Mouse (Mus musculus): Measurements from ENCODE around the gene Pex6. TPM values are rescaled to one million over a fixed set of nuclear protein-coding genes. Genes with fewer than 3 reads are reported as not detected.

Pex6 gene
- total and polyA plus RNA-seq, 3 experiments = 23.0 to 31.2 TPM; not detected in 1

DNA sequence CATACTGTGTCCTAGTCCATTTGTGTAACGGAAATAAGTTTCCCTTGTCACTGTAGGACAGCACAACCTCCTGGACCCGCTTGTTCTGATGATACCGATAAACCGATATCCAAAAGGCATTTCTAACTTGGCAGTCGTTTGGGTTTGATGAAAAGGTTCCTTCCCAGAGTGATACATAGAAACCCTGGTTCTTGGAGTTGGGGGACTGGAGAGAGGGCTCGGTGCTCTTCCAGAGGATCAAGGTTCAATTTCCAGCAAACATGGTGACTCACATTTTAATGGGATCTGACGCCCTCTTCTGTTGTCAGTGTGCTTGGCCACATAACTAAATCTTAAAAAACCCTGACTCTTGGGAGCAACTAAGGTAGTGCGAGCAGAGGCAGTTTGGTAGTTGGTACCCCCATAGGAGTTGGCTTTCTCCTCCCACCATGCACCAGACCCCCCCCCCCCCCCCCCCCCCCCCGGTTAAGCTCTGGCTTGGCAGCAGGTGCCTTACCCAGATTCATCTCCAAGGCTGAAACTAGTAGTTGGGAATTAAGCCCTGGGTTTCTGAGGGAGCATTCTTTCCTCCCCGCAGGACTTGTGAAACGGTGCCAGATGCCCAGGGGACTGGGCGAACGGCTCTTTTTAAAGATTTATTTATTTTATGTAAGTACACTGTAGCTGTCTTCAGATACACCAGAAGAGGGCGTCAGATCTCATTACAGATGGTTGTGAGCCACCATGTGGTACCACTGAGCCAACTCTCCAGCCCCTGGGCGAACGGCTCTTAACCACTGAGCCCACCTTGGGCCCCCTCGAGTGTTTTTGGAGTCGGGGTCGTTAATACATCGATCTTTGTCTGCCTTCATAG is 62.2 kb downstream of the Pex6 start (continued):
- no peak for TF ChIP-seq USF1 (IDR thresholded peaks at IDR 0.05; ENCODE audit: low read depth, low read length)
- TF ChIP-seq GATA1 (IDR thresholded peaks at IDR 0.05; ENCODE audit: low read depth, low read length) = 0 out of 2 replicates have a peak, but pooled peaks have one; percentile 13
- peak in 1 of 2 experiments; percentile 62; a peak in 2 of 4 replicates for TF ChIP-seq POLR2A (IDR thresholded peaks at IDR 0.05; ENCODE audit: control insufficient read depth in 1 of 2, insufficient read depth in 1 of 2, low read depth in 1 of 2, low read length in 2 of 2, poor library complexity in 1 of 2)
- TF ChIP-seq SIN3A (IDR thresholded peaks at IDR 0.05; ENCODE audit: low read length) = 0 out of 2 replicates have a peak, but pooled peaks have one; percentile 53

DNA sequence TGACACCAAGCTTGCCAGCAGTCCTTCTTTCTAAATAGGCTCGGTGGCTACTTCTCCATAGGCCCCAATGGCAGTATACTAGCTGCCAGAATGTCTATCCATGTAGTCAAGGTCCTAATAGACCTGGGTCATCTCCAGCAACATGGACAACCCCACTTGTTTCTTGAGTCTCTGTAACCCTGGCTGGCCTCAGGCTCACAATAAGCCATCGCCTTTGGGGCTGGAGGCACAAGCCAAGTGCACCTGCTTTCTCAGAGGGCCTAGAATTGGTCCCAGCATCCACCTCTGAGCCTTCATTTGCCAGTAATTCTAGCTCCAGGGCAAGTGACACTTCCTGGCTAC is 62.8 kb downstream of the Pex6 start:
- H3K9me3 ChIP-seq (replicated peaks; ENCODE audit: insufficient read depth, low read length) = no peaks in the 10 kb centered on the region
- peak overlapping the region; percentile 96 for H3K9ac ChIP-seq (ENCODE audit: control insufficient read depth, low read depth, low read length, poor library complexity, severe bottlenecking)
- H3K79me2 ChIP-seq (ENCODE audit: control insufficient read depth, insufficient read depth, low read length, poor library complexity) = peaks cover 10% of the 10 kb centered on the region
- TF ChIP-seq POLR2A (IDR thresholded peaks at IDR 0.05; ENCODE audit: control insufficient read depth in 1 of 2, insufficient read depth in 1 of 2, low read depth in 1 of 2, low read length in 2 of 2, poor library complexity in 1 of 2) = 0 out of 4 replicates have a peak, but pooled peaks of 1 of the 2 experiments have one; percentile 16
- no peak for TF ChIP-seq ZC3H11A (IDR thresholded peaks at IDR 0.05; ENCODE audit: low read depth, low read length)
- TF ChIP-seq POLR2AphosphoS2 (IDR thresholded peaks at IDR 0.05; ENCODE audit: low read length) = peak; percentile 60; the same call in 1 of the 2 replicates
- peak overlapping the region; percentile 69 to 91 for H3K4me3 ChIP-seq (ENCODE audit: control insufficient read depth in 1 of 2, insufficient read depth in 1 of 2, low read depth in 2 of 2, low read length in 2 of 2)
- DNase-seq (ENCODE audit: low read depth, low spot score) = no peak
- H3K4me1 ChIP-seq (ENCODE audit: control insufficient read depth in 1 of 2, insufficient read depth in 2 of 2, low read length in 2 of 2) = peaks cover 0 to 7% of the 10 kb centered on the region in 2 experiments; a peak in 1 of 4 replicates
- H3K27me3 ChIP-seq (ENCODE audit: control insufficient read depth in 1 of 2, insufficient read depth in 2 of 2, low read length in 2 of 2) = no peaks in the 10 kb centered on the region
- H3K36me3 ChIP-seq (ENCODE audit: control insufficient read depth in 1 of 2, insufficient read depth in 2 of 2, low read length in 2 of 2) = peaks cover 0 to 2% of the 10 kb centered on the region in 2 experiments; a peak in 2 of 4 replicates
- H3K27ac ChIP-seq (ENCODE audit: control insufficient read depth, low read depth, low read length) = peak overlapping the region; percentile 42

DNA sequence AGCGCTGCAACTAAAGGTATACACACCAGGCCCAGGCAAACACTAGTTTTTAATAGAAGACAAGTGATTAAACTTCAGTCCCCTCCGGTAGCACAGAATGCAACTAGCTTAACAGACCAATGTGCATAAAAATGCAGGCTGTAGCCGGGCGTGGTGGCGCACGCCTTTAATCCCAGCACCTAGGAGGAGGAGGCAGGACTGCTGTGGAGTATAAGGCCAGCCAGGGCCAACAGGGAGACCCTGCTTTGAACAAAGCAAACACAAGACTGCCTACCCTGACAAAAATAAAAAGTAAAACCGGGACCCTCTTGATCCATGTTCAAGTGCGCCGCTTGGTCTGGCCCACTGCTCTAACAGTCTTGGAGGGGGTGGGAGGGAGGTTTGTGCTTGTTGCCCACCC is 63.8 kb downstream of the Pex6 start:
- no peak overlapping the region for H3K4me3 ChIP-seq (ENCODE audit: control insufficient read depth in 1 of 2, insufficient read depth in 1 of 2, low read depth in 2 of 2, low read length in 2 of 2)
- no peaks in the 10 kb centered on the region for H3K9me3 ChIP-seq (replicated peaks; ENCODE audit: insufficient read depth, low read length)
- peaks cover 0 to 7% of the 10 kb centered on the region in 2 experiments; a peak in 1 of 4 replicates for H3K4me1 ChIP-seq (ENCODE audit: control insufficient read depth in 1 of 2, insufficient read depth in 2 of 2, low read length in 2 of 2)
- no peak overlapping the region for H3K9ac ChIP-seq (ENCODE audit: control insufficient read depth, low read depth, low read length, poor library complexity, severe bottlenecking)
- no peak for DNase-seq (ENCODE audit: low read depth, low spot score)
- H3K79me2 ChIP-seq (ENCODE audit: control insufficient read depth, insufficient read depth, low read length, poor library complexity) = peaks cover 10% of the 10 kb centered on the region
- peaks cover 0 to 3% of the 10 kb centered on the region in 2 experiments; a peak in 3 of 4 replicates for H3K36me3 ChIP-seq (ENCODE audit: control insufficient read depth in 1 of 2, insufficient read depth in 2 of 2, low read length in 2 of 2)
- no peak overlapping the region for H3K27ac ChIP-seq (ENCODE audit: control insufficient read depth, low read depth, low read length)
- no peaks in the 10 kb centered on the region for H3K27me3 ChIP-seq (ENCODE audit: control insufficient read depth in 1 of 2, insufficient read depth in 2 of 2, low read length in 2 of 2)
- TF ChIP-seq USF1 (IDR thresholded peaks at IDR 0.05; ENCODE audit: low read depth, low read length) (no peak), NRF1 (IDR thresholded peaks at IDR 0.05; ENCODE audit: insufficient read depth, low read depth, low read length, poor library complexity, severe bottlenecking) (no peak)

Other genes starting within 250 kb of the Pex6 start
- not detected in 2 replicates for gene Ttbk1, start 223.8 kb upstream of the Pex6 start, total RNA-seq (2012; rRNA removed)
- under 1 TPM in 1 of 2 experiments, not detected in 1; 0.08 TPM for gene Ttbk1, start 223.8 kb upstream of the Pex6 start, polyA plus RNA-seq (2012; ENCODE audit: insufficient read depth in 1 of 2, insufficient read length in 2 of 2, low read depth in 1 of 2, low replicate concordance in 2 of 2, missing spikeins in 1 of 2)
- 37.2 and 40.8 TPM in 2 replicates for gene Dnph1, start 214.8 kb upstream of the Pex6 start, total RNA-seq (2012; rRNA removed)
- 10 to 100 TPM in 1 of 2 experiments, not detected in 1; 86.5 TPM for gene Dnph1, start 214.8 kb upstream of the Pex6 start, polyA plus RNA-seq (2012; ENCODE audit: insufficient read depth in 1 of 2, insufficient read length in 2 of 2, low read depth in 1 of 2, low replicate concordance in 2 of 2, missing spikeins in 1 of 2)
- 3.6 TPM in 2 replicates for gene Cul9, start 165.1 kb upstream of the Pex6 start, total RNA-seq (2012; rRNA removed)
- 10 to 100 TPM in 1 of 2 experiments, not detected in 1; 10.7 TPM for gene Cul9, start 165.1 kb upstream of the Pex6 start, polyA plus RNA-seq (2012; ENCODE audit: insufficient read depth in 1 of 2, insufficient read length in 2 of 2, low read depth in 1 of 2, low replicate concordance in 2 of 2, missing spikeins in 1 of 2)
- 38.9 and 43.9 TPM in 2 replicates for gene Srf, start 155.3 kb upstream of the Pex6 start, total RNA-seq (2012; rRNA removed)
- gene Srf, start 155.3 kb upstream of the Pex6 start, polyA plus RNA-seq (2012; ENCODE audit: insufficient read depth in 1 of 2, insufficient read length in 2 of 2, low read depth in 1 of 2, low replicate concordance in 2 of 2, missing spikeins in 1 of 2) = 100 to 1,000 TPM in 1 of 2 experiments, not detected in 1; 114 TPM
- gene Ptk7, start 82.0 kb upstream of the Pex6 start, total RNA-seq (2012; rRNA removed) = 0.04 and 0.39 TPM in 2 replicates
- gene Ptk7, start 82.0 kb upstream of the Pex6 start, polyA plus RNA-seq (2012; ENCODE audit: insufficient read depth in 1 of 2, insufficient read length in 2 of 2, low read depth in 1 of 2, low replicate concordance in 2 of 2, missing spikeins in 1 of 2) = under 1 TPM in 1 of 2 experiments, not detected in 1; 0.10 TPM
- gene Klc4, start 65.4 kb upstream of the Pex6 start, total RNA-seq (2012; rRNA removed) = 4.6 and 5.4 TPM in 2 replicates
- gene Klc4, start 65.4 kb upstream of the Pex6 start, polyA plus RNA-seq (2012; ENCODE audit: insufficient read depth in 1 of 2, insufficient read length in 2 of 2, low read depth in 1 of 2, low replicate concordance in 2 of 2, missing spikeins in 1 of 2) = 1 to 10 TPM in 1 of 2 experiments, not detected in 1; 9.5 TPM
- 224 and 237 TPM in 2 replicates for gene Mrpl2, start 65.2 kb upstream of the Pex6 start, total RNA-seq (2012; rRNA removed)
- 100 to 1,000 TPM in 1 of 2 experiments, not detected in 1; 207 TPM for gene Mrpl2, start 65.2 kb upstream of the Pex6 start, polyA plus RNA-seq (2012; ENCODE audit: insufficient read depth in 1 of 2, insufficient read length in 2 of 2, low read depth in 1 of 2, low replicate concordance in 2 of 2, missing spikeins in 1 of 2)
- 32.6 and 35.1 TPM in 2 replicates for gene Cul7, start 61.1 kb upstream of the Pex6 start, total RNA-seq (2012; rRNA removed)
- 10 to 100 TPM; 35.8 to 45.8 TPM for gene Cul7, start 61.1 kb upstream of the Pex6 start, polyA plus RNA-seq (2012; ENCODE audit: insufficient read depth in 1 of 2, insufficient read length in 2 of 2, low read depth in 1 of 2, low replicate concordance in 2 of 2, missing spikeins in 1 of 2)
- 43.6 and 55.3 TPM in 2 replicates for gene Rrp36, start 37.1 kb upstream of the Pex6 start, total RNA-seq (2012; rRNA removed)
- 10 to 100 TPM in 1 of 2 experiments, not detected in 1; 51.2 TPM for gene Rrp36, start 37.1 kb upstream of the Pex6 start, polyA plus RNA-seq (2012; ENCODE audit: insufficient read depth in 1 of 2, insufficient read length in 2 of 2, low read depth in 1 of 2, low replicate concordance in 2 of 2, missing spikeins in 1 of 2)
- gene Mea1, start 32.7 kb upstream of the Pex6 start, total RNA-seq (2012; rRNA removed) = 75.1 and 84.0 TPM in 2 replicates
- 100 to 1,000 TPM in 1 of 2 experiments, not detected in 1; 124 TPM for gene Mea1, start 32.7 kb upstream of the Pex6 start, polyA plus RNA-seq (2012; ENCODE audit: insufficient read depth in 1 of 2, insufficient read length in 2 of 2, low read depth in 1 of 2, low replicate concordance in 2 of 2, missing spikeins in 1 of 2)
- gene Klhdc3, start 30.5 kb upstream of the Pex6 start, total RNA-seq (2012; rRNA removed) = 93.6 and 95.0 TPM in 2 replicates
- gene Klhdc3, start 30.5 kb upstream of the Pex6 start, polyA plus RNA-seq (2012; ENCODE audit: insufficient read depth in 1 of 2, insufficient read length in 2 of 2, low read depth in 1 of 2, low replicate concordance in 2 of 2, missing spikeins in 1 of 2) = 100 to 1,000 TPM in 1 of 2 experiments, not detected in 1; 203 TPM
- gene Ppp2r5d, start 6.4 kb upstream of the Pex6 start, total RNA-seq (2012; rRNA removed) = 45.1 and 47.6 TPM in 2 replicates
- 10 to 100 TPM; 80.4 to 82.9 TPM for gene Ppp2r5d, start 6.4 kb upstream of the Pex6 start, polyA plus RNA-seq (2012; ENCODE audit: insufficient read depth in 1 of 2, insufficient read length in 2 of 2, low read depth in 1 of 2, low replicate concordance in 2 of 2, missing spikeins in 1 of 2)
- 0.23 and 0.62 TPM in 2 replicates for gene Gnmt, start 17.7 kb downstream of the Pex6 start, total RNA-seq (2012; rRNA removed)
- 1 to 10 TPM in 1 of 2 experiments, not detected in 1; 1.6 TPM for gene Gnmt, start 17.7 kb downstream of the Pex6 start, polyA plus RNA-seq (2012; ENCODE audit: insufficient read depth in 1 of 2, insufficient read length in 2 of 2, low read depth in 1 of 2, low replicate concordance in 2 of 2, missing spikeins in 1 of 2)
- 48.7 and 61.4 TPM in 2 replicates for gene Cnpy3, start 40.8 kb downstream of the Pex6 start, total RNA-seq (2012; rRNA removed)
- 10 to 100 TPM in 1 of 2 experiments, not detected in 1; 90.2 TPM for gene Cnpy3, start 40.8 kb downstream of the Pex6 start, polyA plus RNA-seq (2012; ENCODE audit: insufficient read depth in 1 of 2, insufficient read length in 2 of 2, low read depth in 1 of 2, low replicate concordance in 2 of 2, missing spikeins in 1 of 2)
- 1.7 and 2.0 TPM in 2 replicates for gene Ptcra, start 52.2 kb downstream of the Pex6 start, total RNA-seq (2012; rRNA removed)
- gene Ptcra, start 52.2 kb downstream of the Pex6 start, polyA plus RNA-seq (2012; ENCODE audit: insufficient read depth in 1 of 2, insufficient read length in 2 of 2, low read depth in 1 of 2, low replicate concordance in 2 of 2, missing spikeins in 1 of 2) = 1 to 10 TPM in 1 of 2 experiments, not detected in 1; 1.8 TPM
- 41.3 and 42.2 TPM in 2 replicates for gene 2310039H08Rik, start 61.2 kb downstream of the Pex6 start, total RNA-seq (2012; rRNA removed)
- 10 to 100 TPM in 1 of 2 experiments, not detected in 1; 53.2 TPM for gene 2310039H08Rik, start 61.2 kb downstream of the Pex6 start, polyA plus RNA-seq (2012; ENCODE audit: insufficient read depth in 1 of 2, insufficient read length in 2 of 2, low read depth in 1 of 2, low replicate concordance in 2 of 2, missing spikeins in 1 of 2)
- gene Rpl7l1, start 71.2 kb downstream of the Pex6 start, total RNA-seq (2012; rRNA removed) = 152 and 166 TPM in 2 replicates
- 100 to 1,000 TPM; 174 to 342 TPM for gene Rpl7l1, start 71.2 kb downstream of the Pex6 start, polyA plus RNA-seq (2012; ENCODE audit: insufficient read depth in 1 of 2, insufficient read length in 2 of 2, low read depth in 1 of 2, low replicate concordance in 2 of 2, missing spikeins in 1 of 2)
- gene Bicral, start 147.0 kb downstream of the Pex6 start, total RNA-seq (2012; rRNA removed) = 3.7 and 5.8 TPM in 2 replicates
- gene Bicral, start 147.0 kb downstream of the Pex6 start, polyA plus RNA-seq (2012; ENCODE audit: insufficient read depth in 1 of 2, insufficient read length in 2 of 2, low read depth in 1 of 2, low replicate concordance in 2 of 2, missing spikeins in 1 of 2) = 1 to 10 TPM in 1 of 2 experiments, not detected in 1; 6.9 TPM
- 23.6 and 31.8 TPM in 2 replicates for gene Tbcc, start 179.2 kb downstream of the Pex6 start, total RNA-seq (2012; rRNA removed)
- gene Tbcc, start 179.2 kb downstream of the Pex6 start, polyA plus RNA-seq (2012; ENCODE audit: insufficient read depth in 1 of 2, insufficient read length in 2 of 2, low read depth in 1 of 2, low replicate concordance in 2 of 2, missing spikeins in 1 of 2) = 10 to 100 TPM in 1 of 2 experiments, not detected in 1; 19.3 TPM
- gene Prph2, start 199.0 kb downstream of the Pex6 start, total RNA-seq (2012; rRNA removed) = not detected in 2 replicates
- gene Prph2, start 199.0 kb downstream of the Pex6 start, polyA plus RNA-seq (2012; ENCODE audit: insufficient read depth in 1 of 2, insufficient read length in 2 of 2, low read depth in 1 of 2, low replicate concordance in 2 of 2, missing spikeins in 1 of 2) = not detected